17 mouse cellular contexts compared by ENCODE assay signal in genomic region chr1:89770298-89770697, GRCm38 (mm10).
A peak's percentile ranks its signal among the peaks of the same experiment; 100 is the strongest.
DNase-seq lines count a peak whose midpoint lies in the region; ATAC-seq and TF ChIP-seq lines count a peak whose summit lies in the region.
"Had no signal": no experiment of that assay in that cellular context is flagged by ENCODE, and none has a peak within 500 bp of the region (broad histone marks: within the 10 kb centered on the region; RNA-seq: fewer than 3 reads in every experiment).

No protein-coding gene starts in this region.

- H3K4me3 ChIP-seq in kidney, adult 2 months (ENCODE audit: insufficient read depth, low read depth, low read length) = no peak overlapping the region
- H3K4me3 ChIP-seq in lung, postnatal 0 days (ENCODE audit: low read depth, low read length) = no peak overlapping the region
- H3K4me3 ChIP-seq: forebrain, embryonic 12.5 days; heart, embryonic 12.5 days; kidney, embryonic 15.5 days; limb, embryonic 13.5 days; lung, embryonic 15.5 days had no signal

- H3K9ac ChIP-seq in lung, postnatal 0 days (replicated peaks; ENCODE audit: low read depth) = no peak overlapping the region
- H3K9ac ChIP-seq: forebrain, embryonic 12.5 days; heart, embryonic 12.5 days; kidney, embryonic 15.5 days; limb, embryonic 13.5 days; lung, embryonic 15.5 days had no signal

- WGBS in kidney, adult 2 months = 73% methylated on average over 1 of the region's 1 CpGs
- 89% methylated on average over 1 of the region's 1 CpGs for WGBS in lung, postnatal 0 days

- ATAC-seq in lung, postnatal 0 days = no peak
- ATAC-seq: CD4-positive, CD25-positive, alpha-beta regulatory T cell, adult 4 months had no signal

- DNase-seq in kidney, adult 2 months = no peak
- DNase-seq in kidney, postnatal 10 days = no peak
- DNase-seq in lung, postnatal 0 days (ENCODE audit: low spot score) = no peak
- no peak for DNase-seq in lung, postnatal 14 days
- DNase-seq in R1 (ENCODE audit: low read depth, low spot score) (peak; percentile 54), MN1 (ENCODE audit: low spot score) (no peak)
- DNase-seq in thymus, postnatal 4 days = no peak
- DNase-seq: gastrocnemius, postnatal 36 days; heart, postnatal 36 days; right cerebral cortex, adult 18-20 months; thymus, adult 18-20 months had no signal

- no peaks in the 10 kb centered on the region for H3K4me1 ChIP-seq in kidney, adult 2 months (ENCODE audit: control insufficient read depth, insufficient read depth, low read length)
- no peaks in the 10 kb centered on the region for H3K4me1 ChIP-seq in lung, postnatal 0 days (ENCODE audit: insufficient read depth, low read depth, low read length)
- H3K4me1 ChIP-seq: kidney, embryonic 15.5 days; lung, embryonic 15.5 days had no signal

- H3K4me2 ChIP-seq in lung, postnatal 0 days (replicated peaks; ENCODE audit: low read depth, low read length) = no peak overlapping the region
- H3K4me2 ChIP-seq: forebrain, embryonic 12.5 days; heart, embryonic 12.5 days; kidney, embryonic 15.5 days; limb, embryonic 13.5 days; lung, embryonic 15.5 days had no signal

- no peak for TF ChIP-seq EP300 in lung, postnatal 0 days (IDR thresholded peaks at IDR 0.05)

- no peak overlapping the region for H3K27ac ChIP-seq in kidney, adult 2 months (ENCODE audit: insufficient read depth, low read depth, low read length)
- no peak overlapping the region for H3K27ac ChIP-seq in lung, postnatal 0 days (ENCODE audit: low read length)
- H3K27ac ChIP-seq: forebrain, embryonic 12.5 days; kidney, embryonic 15.5 days; limb, embryonic 13.5 days; lung, embryonic 15.5 days had no signal

- H3K9me3 ChIP-seq in lung, postnatal 0 days (ENCODE audit: low read length) = no peaks in the 10 kb centered on the region
- H3K9me3 ChIP-seq: forebrain, embryonic 12.5 days; heart, embryonic 12.5 days; kidney, embryonic 15.5 days; limb, embryonic 13.5 days; lung, embryonic 15.5 days had no signal

- TF ChIP-seq CTCF in kidney, adult 2 months (conservative IDR thresholded peaks at IDR 0.05; ENCODE audit: insufficient read depth, insufficient read length, low read depth, low read length) = 0 out of 2 replicates have a peak, but pooled peaks have one; percentile 4
- peak; percentile 43 for TF ChIP-seq CTCF in lung, postnatal 0 days (IDR thresholded peaks at IDR 0.05)

- H3K27me3 ChIP-seq in kidney, adult 2 months (replicated peaks; ENCODE audit: control insufficient read depth, insufficient read depth, low read length) = no peaks in the 10 kb centered on the region
- no peaks in the 10 kb centered on the region for H3K27me3 ChIP-seq in lung, postnatal 0 days (replicated peaks; ENCODE audit: insufficient read depth, low read length)
- H3K27me3 ChIP-seq: heart, embryonic 12.5 days; kidney, embryonic 15.5 days; limb, embryonic 13.5 days; lung, embryonic 15.5 days had no signal

- TF ChIP-seq POLR2A in kidney, adult 2 months (IDR thresholded peaks at IDR 0.05; ENCODE audit: low read depth, low read length) = no peak

- H3K36me3 ChIP-seq in kidney, adult 2 months (ENCODE audit: control insufficient read depth, insufficient read depth, low read length) = no peaks in the 10 kb centered on the region
- H3K36me3 ChIP-seq in lung, postnatal 0 days (ENCODE audit: insufficient read depth, low read length) = 0 out of 2 replicates have a peak, but pooled peaks cover 6% of the 10 kb centered on the region
